Mouse (Mus musculus): ENCODE results near the gene Fdxr. TPM values are rescaled to one million over a fixed set of nuclear protein-coding genes. Genes with fewer than 3 reads are reported as not detected.

Gene Fdxr
- polyA plus RNA-seq, 1 experiment from 2014 or later, result 19.5 TPM

DNA sequence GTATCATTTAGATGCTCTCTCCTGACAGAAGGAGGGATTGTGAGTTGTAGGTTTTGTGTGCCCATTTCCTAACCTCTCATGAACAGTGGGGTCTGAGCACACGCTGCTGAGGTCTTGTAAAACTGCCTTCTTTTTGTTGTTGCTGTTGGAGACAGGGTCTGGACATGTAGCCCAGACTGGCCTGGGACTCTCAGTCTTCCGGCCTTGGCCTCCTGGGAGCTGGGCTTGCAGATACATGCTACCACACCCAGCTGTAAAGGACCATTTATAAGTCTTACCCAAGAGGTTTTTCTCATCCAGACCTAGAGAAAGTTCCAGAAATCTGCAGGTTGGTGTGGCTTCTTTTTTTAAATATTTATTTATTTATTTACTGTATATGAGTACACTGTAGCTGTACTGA is 11.5 kb upstream of the Fdxr start:
- 71% methylated on average over 2 of the region's 2 CpGs for WGBS (ENCODE audit: insufficient replicate concordance)
- H3K4me2 ChIP-seq, result no peak overlapping the region
- H3K27me3 ChIP-seq, result no peaks in the 10 kb centered on the region
- H3K27ac ChIP-seq (replicated peaks), result no peak overlapping the region
- no peaks in the 10 kb centered on the region for H3K9me3 ChIP-seq (replicated peaks)
- H3K36me3 ChIP-seq (replicated peaks), result peaks cover 5% of the 10 kb centered on the region; the same call in 1 of the 2 replicates
- no peak overlapping the region for H3K9ac ChIP-seq
- no peak for ATAC-seq (ENCODE audit: insufficient read depth)
- peaks cover 25% of the 10 kb centered on the region for H3K4me1 ChIP-seq (replicated peaks)
- no peak overlapping the region for H3K4me3 ChIP-seq (replicated peaks)

DNA sequence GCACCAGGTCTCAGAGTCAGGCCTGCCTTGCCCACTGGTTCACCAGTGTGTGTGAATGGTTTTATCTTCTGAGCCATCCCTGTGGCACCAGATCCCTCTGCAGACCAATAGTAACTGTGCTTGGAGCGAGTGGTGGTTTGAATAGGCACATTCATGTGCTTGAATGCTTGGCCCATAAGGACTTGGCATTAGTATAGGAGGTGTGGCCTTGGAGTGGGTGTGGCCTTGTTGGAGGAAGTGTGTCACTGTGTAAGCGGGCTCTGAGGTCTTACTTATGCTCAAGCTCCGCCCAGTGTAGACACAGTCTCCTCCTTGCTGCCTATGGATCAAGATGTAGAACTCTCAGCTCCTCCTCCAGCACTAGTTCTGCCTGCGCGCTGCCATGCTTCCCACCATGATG is 10.5 kb upstream of the Fdxr start:
- Histone ChIP-seq H3K9me3 (replicated peaks) (no peaks in the 10 kb centered on the region), H3K4me3 (replicated peaks) (no peak overlapping the region), H3K27ac (replicated peaks) (no peak overlapping the region), H3K9ac (no peak overlapping the region), H3K36me3 (replicated peaks) (peaks cover 5% of the 10 kb centered on the region; the same call in 1 of the 2 replicates), H3K4me2 (no peak overlapping the region), H3K27me3 (no peaks in the 10 kb centered on the region), H3K4me1 (replicated peaks) (peaks cover 22% of the 10 kb centered on the region)
- 66% methylated on average over 5 of the region's 5 CpGs for WGBS (ENCODE audit: insufficient replicate concordance)
- no peak for ATAC-seq (ENCODE audit: insufficient read depth)

DNA sequence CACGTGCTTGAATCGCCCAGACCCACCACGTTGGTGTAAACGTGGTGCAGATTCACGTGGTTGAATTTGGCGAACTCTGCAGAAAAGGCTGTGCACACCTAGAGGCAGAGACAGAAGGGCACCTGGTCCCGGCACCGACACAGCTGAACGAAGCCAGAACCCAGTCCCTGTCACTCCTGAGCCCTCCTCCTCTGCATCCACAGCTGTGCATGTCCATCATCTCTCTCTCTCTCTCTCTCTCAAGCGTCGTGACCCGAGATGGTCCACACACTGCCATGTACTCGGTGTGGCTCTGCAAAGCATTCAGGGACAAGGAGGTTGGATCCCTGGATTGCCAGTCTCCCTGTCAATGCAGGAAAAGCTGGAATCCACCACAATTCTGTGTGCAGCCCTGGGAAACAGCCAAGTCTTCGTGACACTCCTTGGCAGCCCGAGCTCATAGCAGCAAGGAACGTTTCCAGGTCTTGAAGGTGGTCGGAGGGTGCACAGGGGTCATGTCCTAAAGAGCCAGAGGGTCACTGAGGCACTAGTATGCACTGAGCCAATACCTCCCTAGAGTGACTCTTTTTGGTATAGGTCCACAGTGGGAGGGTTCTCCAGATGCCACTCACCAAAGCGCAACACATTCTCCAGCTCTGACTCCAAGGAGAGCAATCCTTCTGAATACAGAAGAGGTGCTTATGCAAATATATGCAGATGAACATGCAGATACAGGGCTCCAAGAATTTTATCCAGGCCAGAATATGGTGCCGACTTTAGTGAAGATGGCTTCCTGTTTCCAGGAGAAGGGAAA is 9.5 kb upstream of the Fdxr start:
- Histone ChIP-seq H3K27me3 (no peaks in the 10 kb centered on the region), H3K9ac (no peak overlapping the region), H3K9me3 (replicated peaks) (no peaks in the 10 kb centered on the region), H3K4me3 (replicated peaks) (no peak overlapping the region), H3K27ac (replicated peaks) (no peak overlapping the region), H3K4me1 (replicated peaks) (peaks cover 14% of the 10 kb centered on the region; the same call in 1 of the 2 replicates), H3K36me3 (replicated peaks) (peaks cover 5% of the 10 kb centered on the region; the same call in 1 of the 2 replicates), H3K4me2 (no peak overlapping the region)
- WGBS (ENCODE audit: insufficient replicate concordance), result 56% methylated on average over 19 of the region's 19 CpGs
- ATAC-seq (ENCODE audit: insufficient read depth), result no peak

DNA sequence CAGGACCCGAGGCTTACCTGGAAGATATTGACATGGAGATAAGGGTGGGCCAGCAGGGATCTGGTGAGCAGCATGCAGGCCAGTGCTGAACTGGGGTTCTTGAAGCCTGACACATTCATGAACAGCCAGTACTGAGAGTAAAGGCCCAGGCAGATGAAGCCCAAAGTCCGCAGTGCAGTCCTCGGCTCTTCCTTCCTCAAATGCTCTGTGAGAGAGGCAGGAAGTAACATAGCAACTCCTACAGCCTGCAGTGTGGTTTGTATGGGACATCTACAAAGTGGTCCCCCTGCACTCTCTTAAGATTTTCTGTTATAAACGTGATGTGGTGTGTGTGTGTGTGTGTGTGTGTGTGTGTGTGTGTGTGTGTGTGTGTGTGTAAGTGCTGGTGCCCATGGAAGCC is 8.4 kb upstream of the Fdxr start:
- Histone ChIP-seq H3K4me2 (no peak overlapping the region), H3K9me3 (replicated peaks) (no peaks in the 10 kb centered on the region), H3K4me3 (replicated peaks) (no peak overlapping the region), H3K36me3 (replicated peaks) (peaks cover 5% of the 10 kb centered on the region; the same call in 1 of the 2 replicates), H3K9ac (no peak overlapping the region), H3K4me1 (replicated peaks) (peaks cover 11% of the 10 kb centered on the region), H3K27me3 (no peaks in the 10 kb centered on the region), H3K27ac (replicated peaks) (no peak overlapping the region)
- ATAC-seq (ENCODE audit: insufficient read depth), result no peak
- WGBS (ENCODE audit: insufficient replicate concordance), result 18% methylated on average over 4 of the region's 4 CpGs

DNA sequence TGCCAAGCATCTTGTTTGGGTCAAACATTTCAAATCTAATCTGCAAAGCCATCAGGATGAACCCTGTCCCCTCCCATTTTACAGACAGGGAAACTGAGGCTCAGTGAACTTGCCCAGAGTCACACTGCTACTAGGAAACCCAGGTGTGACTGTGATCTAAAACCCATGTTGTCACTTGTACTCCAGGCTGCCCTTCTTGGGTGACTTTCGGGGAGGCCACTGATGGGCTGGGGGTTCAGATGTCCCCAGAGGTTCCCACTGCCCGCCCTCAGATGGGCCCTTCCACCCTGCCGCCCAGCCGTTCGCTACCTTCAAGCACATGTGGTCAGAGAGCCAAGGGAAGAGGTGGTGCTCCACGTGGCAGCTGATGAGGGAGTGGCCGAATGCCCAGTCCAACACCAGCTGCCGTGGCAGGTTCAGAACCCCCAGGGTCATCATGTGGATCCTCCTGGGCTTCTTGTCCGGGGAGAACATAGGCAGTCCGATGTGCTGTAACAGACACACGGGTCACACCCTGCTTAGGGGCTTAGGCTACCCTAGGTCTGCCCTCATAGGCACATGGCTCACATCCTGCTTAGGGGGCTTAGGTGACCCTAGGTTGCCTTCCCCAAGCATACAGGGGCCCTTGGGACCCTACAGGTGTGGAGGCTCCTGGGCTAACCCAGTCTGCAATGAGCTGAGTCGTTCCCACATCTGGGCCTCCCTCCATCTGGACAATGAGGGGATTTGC is 7.2 kb upstream of the Fdxr start:
- no peaks in the 10 kb centered on the region for H3K27me3 ChIP-seq
- WGBS (ENCODE audit: insufficient replicate concordance), result 74% methylated on average over 12 of the region's 12 CpGs
- H3K4me3 ChIP-seq (replicated peaks), result no peak overlapping the region
- no peaks in the 10 kb centered on the region for H3K9me3 ChIP-seq (replicated peaks)
- peaks cover 16% of the 10 kb centered on the region for H3K4me1 ChIP-seq (replicated peaks)
- no peak overlapping the region for H3K27ac ChIP-seq (replicated peaks)
- no peak overlapping the region for H3K9ac ChIP-seq
- peaks cover 5% of the 10 kb centered on the region; the same call in 1 of the 2 replicates for H3K36me3 ChIP-seq (replicated peaks)
- no peak for ATAC-seq (ENCODE audit: insufficient read depth)
- no peak overlapping the region for H3K4me2 ChIP-seq

DNA sequence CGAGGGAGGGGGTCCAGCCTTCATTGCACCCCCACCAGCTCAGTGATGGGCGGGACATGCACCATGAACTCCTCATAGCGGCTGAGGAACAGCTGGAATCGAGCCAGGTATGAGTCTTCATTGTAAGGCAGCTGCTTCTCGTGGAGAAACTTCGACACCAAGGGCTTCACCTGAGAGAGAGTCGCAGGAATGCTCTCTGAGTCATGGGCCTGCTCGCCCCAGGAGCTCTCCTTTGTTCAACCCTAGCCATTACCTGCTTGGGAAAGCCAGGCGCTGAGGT is 6.6 kb upstream of the Fdxr start:
- no peak overlapping the region for H3K4me3 ChIP-seq (replicated peaks)
- no peak overlapping the region for H3K9ac ChIP-seq
- H3K36me3 ChIP-seq (replicated peaks), result peaks cover 5% of the 10 kb centered on the region; the same call in 1 of the 2 replicates
- no peak overlapping the region for H3K4me2 ChIP-seq
- H3K9me3 ChIP-seq (replicated peaks), result no peaks in the 10 kb centered on the region
- no peaks in the 10 kb centered on the region for H3K27me3 ChIP-seq
- H3K27ac ChIP-seq (replicated peaks), result no peak overlapping the region
- 66% methylated on average over 9 of the region's 9 CpGs for WGBS (ENCODE audit: insufficient replicate concordance)
- H3K4me1 ChIP-seq (replicated peaks), result peaks cover 17% of the 10 kb centered on the region
- no peak for ATAC-seq (ENCODE audit: insufficient read depth)

DNA sequence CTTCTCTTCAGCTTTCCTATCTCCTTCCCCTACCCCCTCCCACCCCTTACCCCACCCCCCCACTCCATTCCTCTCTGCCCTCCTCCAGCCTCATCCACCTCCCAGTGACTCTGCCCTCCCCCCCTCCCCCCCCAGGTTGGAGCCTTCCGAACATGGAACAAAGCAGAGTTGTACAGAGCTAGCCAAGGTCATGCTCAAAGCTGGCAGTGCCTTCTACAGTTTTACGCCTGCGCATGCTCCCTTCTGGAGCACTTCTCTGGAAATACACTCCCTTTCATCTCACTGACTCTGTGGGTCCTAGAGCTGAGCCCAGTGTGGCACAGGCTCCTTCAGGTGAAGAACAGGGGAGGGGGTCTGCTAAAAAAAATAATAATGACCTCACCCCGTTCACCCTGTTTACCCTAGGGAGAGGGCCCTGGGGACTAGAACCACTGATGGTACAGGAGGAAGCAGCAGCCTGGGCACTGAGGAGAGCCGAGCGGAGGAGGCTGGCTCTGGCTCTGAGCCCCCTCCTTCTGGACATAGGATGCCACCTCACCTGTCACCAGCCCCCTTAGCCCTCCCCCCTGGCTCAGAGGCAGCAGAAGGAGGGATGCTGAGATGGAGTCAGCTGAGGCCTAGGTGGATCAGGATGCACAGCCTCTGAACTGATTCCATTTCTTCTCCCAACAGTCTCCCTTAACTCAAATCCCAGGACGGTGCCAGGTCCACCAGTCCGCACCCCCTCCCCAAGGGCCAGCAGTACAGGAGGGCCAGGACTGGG is 6.1 kb upstream of the Fdxr start:
- WGBS (ENCODE audit: insufficient replicate concordance), result 68% methylated on average over 8 of the region's 8 CpGs
- Histone ChIP-seq H3K4me3 (replicated peaks) (no peak overlapping the region), H3K9me3 (replicated peaks) (no peaks in the 10 kb centered on the region), H3K4me1 (replicated peaks) (peaks cover 22% of the 10 kb centered on the region), H3K4me2 (no peak overlapping the region), H3K27me3 (no peaks in the 10 kb centered on the region), H3K27ac (replicated peaks) (no peak overlapping the region), H3K9ac (no peak overlapping the region), H3K36me3 (replicated peaks) (peaks cover 5% of the 10 kb centered on the region; the same call in 1 of the 2 replicates)
- ATAC-seq (ENCODE audit: insufficient read depth), result no peak

DNA sequence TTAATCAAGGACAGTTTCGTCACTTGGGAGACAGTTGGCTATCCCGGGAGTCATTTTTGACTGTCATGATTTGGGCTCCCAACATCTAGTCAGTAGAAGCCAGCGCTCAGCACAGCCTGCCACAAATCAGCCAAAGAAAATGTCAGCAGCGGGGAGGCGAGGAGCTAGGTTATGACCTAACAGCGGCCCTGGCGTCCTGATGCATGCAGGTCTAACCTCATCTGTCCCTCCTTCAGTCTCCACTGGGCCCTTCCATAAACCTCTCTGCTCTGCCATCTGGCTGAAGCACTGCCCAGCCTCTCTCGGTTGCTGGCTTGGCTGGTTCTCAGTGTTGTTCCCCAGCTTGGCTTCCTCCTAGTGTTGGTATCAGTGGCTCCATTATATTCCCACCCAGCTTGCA is 5.4 kb upstream of the Fdxr start:
- peaks cover 28% of the 10 kb centered on the region for H3K4me1 ChIP-seq (replicated peaks)
- no peak overlapping the region for H3K4me2 ChIP-seq
- no peaks in the 10 kb centered on the region for H3K9me3 ChIP-seq (replicated peaks)
- no peak overlapping the region for H3K9ac ChIP-seq
- H3K36me3 ChIP-seq (replicated peaks), result peaks cover 5% of the 10 kb centered on the region; the same call in 1 of the 2 replicates
- no peak overlapping the region for H3K4me3 ChIP-seq (replicated peaks)
- WGBS (ENCODE audit: insufficient replicate concordance), result 64% methylated on average over 8 of the region's 8 CpGs
- ATAC-seq (ENCODE audit: insufficient read depth), result no peak
- H3K27me3 ChIP-seq, result no peaks in the 10 kb centered on the region
- H3K27ac ChIP-seq (replicated peaks), result no peak overlapping the region

DNA sequence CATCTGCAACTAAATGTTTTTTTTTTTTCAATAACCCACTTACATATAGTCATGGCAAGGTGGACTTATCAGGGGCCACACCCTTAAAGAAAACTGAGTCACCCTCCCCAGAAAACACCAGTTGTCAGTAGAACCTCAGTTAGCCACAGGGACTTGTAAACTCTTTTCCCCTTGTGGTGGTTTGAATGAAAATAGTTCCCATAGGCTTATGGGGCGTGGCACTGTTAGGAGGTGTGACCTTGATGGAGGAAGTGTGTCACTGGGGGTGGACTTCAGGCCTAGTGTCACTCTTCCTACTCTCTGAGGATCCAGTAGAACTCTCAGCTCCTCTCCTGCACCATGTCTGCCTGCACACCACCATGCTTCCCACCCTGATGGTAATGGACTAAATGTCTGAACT is 2.9 kb upstream of the Fdxr start:
- H3K9me3 ChIP-seq (replicated peaks), result no peaks in the 10 kb centered on the region
- peaks cover 5% of the 10 kb centered on the region; the same call in 1 of the 2 replicates for H3K36me3 ChIP-seq (replicated peaks)
- no peak for ATAC-seq (ENCODE audit: insufficient read depth)
- H3K27me3 ChIP-seq, result no peaks in the 10 kb centered on the region
- no peak overlapping the region for H3K4me3 ChIP-seq (replicated peaks)
- 32% methylated on average over 1 of the region's 1 CpGs for WGBS (ENCODE audit: insufficient replicate concordance)
- no peak overlapping the region for H3K9ac ChIP-seq
- no peak overlapping the region for H3K27ac ChIP-seq (replicated peaks)
- 0 out of 2 replicates have a peak overlapping the region, but pooled peaks have one; percentile 18 for H3K4me2 ChIP-seq
- peaks cover 44% of the 10 kb centered on the region for H3K4me1 ChIP-seq (replicated peaks)

DNA sequence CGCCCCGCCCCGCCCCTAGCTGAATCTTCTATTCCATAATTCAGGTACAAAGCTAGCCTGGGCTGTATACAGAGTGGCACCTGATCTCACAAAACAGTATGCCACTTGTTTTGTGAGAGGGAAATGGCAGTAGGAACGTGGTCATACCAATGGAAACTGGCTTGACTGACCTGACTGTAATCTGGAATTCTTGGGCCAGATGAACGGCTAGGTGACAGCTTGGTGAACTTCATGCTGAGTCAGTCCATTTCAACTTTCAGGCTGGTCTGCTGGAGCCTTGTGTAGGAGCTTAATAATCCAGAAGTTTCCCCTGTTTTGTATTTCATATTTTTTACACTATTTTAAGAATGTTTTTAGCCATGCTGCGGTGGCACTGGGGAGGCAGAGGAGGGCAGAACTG is 1.3 kb upstream of the Fdxr start:
- H3K27ac ChIP-seq (replicated peaks), result peak overlapping the region; percentile 83
- ATAC-seq (ENCODE audit: insufficient read depth), result no peak
- H3K36me3 ChIP-seq (replicated peaks), result no peaks in the 10 kb centered on the region
- H3K4me1 ChIP-seq (replicated peaks), result peaks cover 57% of the 10 kb centered on the region
- H3K4me2 ChIP-seq, result peak overlapping the region; percentile 97
- WGBS (ENCODE audit: insufficient replicate concordance), result 66% methylated on average over 6 of the region's 6 CpGs
- H3K9me3 ChIP-seq (replicated peaks), result no peaks in the 10 kb centered on the region
- H3K4me3 ChIP-seq (replicated peaks), result peak overlapping the region; percentile 63
- H3K9ac ChIP-seq, result 0 out of 2 replicates have a peak overlapping the region, but pooled peaks have one; percentile 74
- H3K27me3 ChIP-seq, result no peaks in the 10 kb centered on the region

DNA sequence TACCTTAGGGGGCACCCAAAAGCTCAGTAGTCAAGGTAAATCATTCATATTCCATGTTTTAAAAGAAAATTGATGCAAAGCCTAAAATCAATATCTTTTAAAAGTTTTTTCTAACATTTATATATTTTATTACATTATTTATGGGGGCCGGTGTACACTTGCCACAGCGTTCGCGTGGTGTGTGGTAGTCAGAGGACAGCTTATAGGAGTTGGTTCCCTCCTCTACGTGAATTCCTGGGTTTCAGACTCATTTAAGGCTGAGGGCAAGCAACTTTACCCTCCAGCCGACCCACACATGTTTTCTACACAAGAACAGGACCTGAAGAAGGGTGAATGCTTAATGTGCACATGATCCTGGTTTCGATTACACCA is 740 bp upstream of the Fdxr start:
- Histone ChIP-seq H3K9me3 (replicated peaks) (no peaks in the 10 kb centered on the region), H3K9ac (peak overlapping the region; percentile 74), H3K4me3 (replicated peaks) (peak overlapping the region; percentile 63), H3K27ac (replicated peaks) (peak overlapping the region; percentile 83), H3K36me3 (replicated peaks) (no peaks in the 10 kb centered on the region), H3K27me3 (no peaks in the 10 kb centered on the region), H3K4me1 (replicated peaks) (peaks cover 63% of the 10 kb centered on the region), H3K4me2 (peak overlapping the region; percentile 97)
- ATAC-seq (ENCODE audit: insufficient read depth), result peak; percentile 5; the same call in 1 of the 2 replicates
- WGBS (ENCODE audit: insufficient replicate concordance), result 16% methylated on average over 7 of the region's 7 CpGs
